Mouse (Mus musculus): ENCODE measurements around the gene Ccdc13. TPM values are rescaled to one million over a fixed set of nuclear protein-coding genes. Genes with fewer than 3 reads are reported as not detected.

Gene Ccdc13
- total and polyA plus RNA-seq, 2 experiments from 2014 or later: 3.3 to 5.6 TPM

GRCm38 (mm10) chr9:121808511-121808910 lies 30.8 kb downstream of the Ccdc13 start:
- Histone ChIP-seq H3K4me3 (ENCODE audit: low read length) (no peak overlapping the region), H3K9ac (replicated peaks; ENCODE audit: low read length) (no peak overlapping the region), H3K4me2 (ENCODE audit: low read depth, low read length) (no peak overlapping the region), H3K27me3 (ENCODE audit: insufficient read depth, low read length) (no peaks in the 10 kb centered on the region), H3K9me3 (ENCODE audit: low read length) (no peaks in the 10 kb centered on the region), H3K4me1 (ENCODE audit: insufficient read depth, low read length) (peaks cover 16% of the 10 kb centered on the region), H3K36me3 (ENCODE audit: insufficient read depth, low read length) (no peaks in the 10 kb centered on the region), H3K27ac (peak overlapping the region; percentile 1; the same call in 1 of the 2 replicates)
- 46% methylated on average over 3 of the region's 3 CpGs for WGBS
- no peak for DNase-seq (ENCODE audit: low spot score)
- no peak for TF ChIP-seq CTCF (IDR thresholded peaks at IDR 0.05; ENCODE audit: low read depth)
- ATAC-seq: peak; percentile 4; the same call in 1 of the 2 replicates

DNA sequence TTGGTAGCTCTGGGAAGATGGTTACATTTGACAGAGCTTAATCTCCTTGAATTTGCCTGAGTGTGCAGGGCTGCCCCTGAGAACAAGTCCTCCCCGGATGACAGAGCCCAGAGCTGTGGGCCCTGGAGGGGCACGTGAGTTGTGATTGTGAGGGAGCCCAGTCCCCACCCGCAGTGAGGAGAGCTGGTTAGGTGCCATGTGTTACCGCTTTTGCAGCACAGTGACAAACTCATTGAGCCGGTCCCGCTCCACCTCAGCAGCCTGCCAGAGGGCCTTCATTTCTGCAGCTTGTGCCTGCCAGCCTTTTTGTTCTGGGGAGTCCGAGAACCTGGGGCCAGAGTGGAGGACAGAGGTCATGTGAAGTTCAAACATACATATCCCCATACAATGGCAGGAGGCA lies 31.3 kb downstream of the Ccdc13 start:
- Histone ChIP-seq H3K36me3 (ENCODE audit: insufficient read depth, low read length) (no peaks in the 10 kb centered on the region), H3K9ac (replicated peaks; ENCODE audit: low read length) (no peak overlapping the region), H3K4me2 (ENCODE audit: low read depth, low read length) (no peak overlapping the region), H3K9me3 (ENCODE audit: low read length) (no peaks in the 10 kb centered on the region), H3K27me3 (ENCODE audit: insufficient read depth, low read length) (no peaks in the 10 kb centered on the region), H3K27ac (0 out of 2 replicates have a peak overlapping the region, but pooled peaks have one; percentile 11), H3K4me1 (ENCODE audit: insufficient read depth, low read length) (peaks cover 16% of the 10 kb centered on the region), H3K4me3 (ENCODE audit: low read length) (no peak overlapping the region)
- ATAC-seq (no peak), DNase-seq (ENCODE audit: low spot score) (peak; percentile 25)
- TF ChIP-seq CTCF (IDR thresholded peaks at IDR 0.05; ENCODE audit: low read depth): no peak
- WGBS: 36% methylated on average over 7 of the region's 7 CpGs

GRCm38 (mm10) chr9:121807546-121807945 lies 31.7 kb downstream of the Ccdc13 start:
- Histone ChIP-seq H3K9me3 (ENCODE audit: low read length) (no peaks in the 10 kb centered on the region), H3K4me3 (ENCODE audit: low read length) (no peak overlapping the region), H3K27me3 (ENCODE audit: insufficient read depth, low read length) (no peaks in the 10 kb centered on the region), H3K27ac (0 out of 2 replicates have a peak overlapping the region, but pooled peaks have one; percentile 11), H3K36me3 (ENCODE audit: insufficient read depth, low read length) (no peaks in the 10 kb centered on the region), H3K4me1 (ENCODE audit: insufficient read depth, low read length) (peaks cover 16% of the 10 kb centered on the region), H3K9ac (replicated peaks; ENCODE audit: low read length) (no peak overlapping the region), H3K4me2 (ENCODE audit: low read depth, low read length) (no peak overlapping the region)
- DNase-seq (ENCODE audit: low spot score): no peak
- ATAC-seq: no peak
- WGBS: 48% methylated on average over 1 of the region's 1 CpGs
- no peak for TF ChIP-seq CTCF (IDR thresholded peaks at IDR 0.05; ENCODE audit: low read depth)

GRCm38 (mm10) chr9:121802747-121803146 lies 36.5 kb downstream of the Ccdc13 start:
- Histone ChIP-seq H3K36me3 (ENCODE audit: insufficient read depth, low read length) (no peaks in the 10 kb centered on the region), H3K4me2 (ENCODE audit: low read depth, low read length) (no peak overlapping the region), H3K27ac (no peak overlapping the region), H3K4me3 (ENCODE audit: low read length) (no peak overlapping the region), H3K9ac (replicated peaks; ENCODE audit: low read length) (no peak overlapping the region), H3K9me3 (ENCODE audit: low read length) (no peaks in the 10 kb centered on the region), H3K4me1 (ENCODE audit: insufficient read depth, low read length) (no peaks in the 10 kb centered on the region), H3K27me3 (ENCODE audit: insufficient read depth, low read length) (no peaks in the 10 kb centered on the region)
- ATAC-seq (no peak), DNase-seq (ENCODE audit: low spot score) (no peak)
- WGBS: 77% methylated on average over 7 of the region's 7 CpGs
- TF ChIP-seq CTCF (IDR thresholded peaks at IDR 0.05; ENCODE audit: low read depth): no peak

- no peaks in the 10 kb centered on the region for H3K9me3 ChIP-seq (ENCODE audit: low read length)
- H3K4me3 ChIP-seq (ENCODE audit: low read length): no peak overlapping the region
- H3K4me2 ChIP-seq (ENCODE audit: low read depth, low read length): no peak overlapping the region
- no peaks in the 10 kb centered on the region for H3K36me3 ChIP-seq (ENCODE audit: insufficient read depth, low read length)
- TF ChIP-seq CTCF (IDR thresholded peaks at IDR 0.05; ENCODE audit: low read depth): no peak
- no peak overlapping the region for H3K9ac ChIP-seq (replicated peaks; ENCODE audit: low read length)
- H3K27me3 ChIP-seq (ENCODE audit: insufficient read depth, low read length): no peaks in the 10 kb centered on the region
- ATAC-seq (no peak), DNase-seq (ENCODE audit: low spot score) (no peak)
- 39% methylated on average over 6 of the region's 6 CpGs for WGBS
- H3K4me1 ChIP-seq (ENCODE audit: insufficient read depth, low read length): peaks cover 6% of the 10 kb centered on the region; the same call in 1 of the 2 replicates
- H3K27ac ChIP-seq: no peak overlapping the region
Observed at GRCm38 (mm10) chr9:121798887-121799520, 40.3 kb downstream of the Ccdc13 start.

GRCm38 (mm10) chr9:121797722-121798121 lies 41.5 kb downstream of the Ccdc13 start:
- H3K9me3 ChIP-seq (ENCODE audit: low read length): no peaks in the 10 kb centered on the region
- no peaks in the 10 kb centered on the region for H3K27me3 ChIP-seq (ENCODE audit: insufficient read depth, low read length)
- H3K4me1 ChIP-seq (ENCODE audit: insufficient read depth, low read length): peaks cover 6% of the 10 kb centered on the region; the same call in 1 of the 2 replicates
- no peak overlapping the region for H3K4me3 ChIP-seq (ENCODE audit: low read length)
- no peak for ATAC-seq
- no peak overlapping the region for H3K4me2 ChIP-seq (ENCODE audit: low read depth, low read length)
- H3K9ac ChIP-seq (replicated peaks; ENCODE audit: low read length): no peak overlapping the region
- H3K27ac ChIP-seq: no peak overlapping the region
- WGBS: 28% methylated on average over 12 of the region's 12 CpGs
- no peak for TF ChIP-seq CTCF (IDR thresholded peaks at IDR 0.05; ENCODE audit: low read depth)
- DNase-seq (ENCODE audit: low spot score): no peak
- no peaks in the 10 kb centered on the region for H3K36me3 ChIP-seq (ENCODE audit: insufficient read depth, low read length)

- no peaks in the 10 kb centered on the region for H3K27me3 ChIP-seq (ENCODE audit: insufficient read depth, low read length)
- peak overlapping the region; percentile 41; the same call in 1 of the 2 replicates for H3K27ac ChIP-seq
- 17% methylated on average over 1 of the region's 1 CpGs for WGBS
- H3K9ac ChIP-seq (replicated peaks; ENCODE audit: low read length): no peak overlapping the region
- DNase-seq (ENCODE audit: low spot score) (peak; percentile 50), ATAC-seq (peak; percentile 59)
- H3K36me3 ChIP-seq (ENCODE audit: insufficient read depth, low read length): no peaks in the 10 kb centered on the region
- no peak for TF ChIP-seq CTCF (IDR thresholded peaks at IDR 0.05; ENCODE audit: low read depth)
- no peak overlapping the region for H3K4me3 ChIP-seq (ENCODE audit: low read length)
- peaks cover 14% of the 10 kb centered on the region for H3K4me1 ChIP-seq (ENCODE audit: insufficient read depth, low read length)
- no peaks in the 10 kb centered on the region for H3K9me3 ChIP-seq (ENCODE audit: low read length)
- H3K4me2 ChIP-seq (ENCODE audit: low read depth, low read length): no peak overlapping the region
Observed at GRCm38 (mm10) chr9:121794972-121795539, 44.2 kb downstream of the Ccdc13 start.
